Mouse (Mus musculus): Measurements from ENCODE around the gene Wscd1.

GRCm38 (mm10) chr11:71769744-71770143 is 20.0 kb downstream of the Wscd1 start:
- TF ChIP-seq ZC3H11A (IDR thresholded peaks at IDR 0.05; ENCODE audit: borderline replicate concordance, low read depth, low read length) (no peak), MAFK (IDR thresholded peaks at IDR 0.05; ENCODE audit: insufficient read depth, low read depth, low read length) (no peak)
